Mouse (Mus musculus) heart, adult 2 months (tissue): ENCODE data around the gene Alox12. TPM values are rescaled to one million over a fixed set of nuclear protein-coding genes. Genes with fewer than 3 reads are reported as not detected.

Experiments used
- DNase-seq, 2 experiments: peaks; one replicate each; pipeline ENCODE4 v3.0.0; 2021
- H3K27ac ChIP-seq: fragments of 200-600 bp; 2 replicates; pipeline ENCODE4 v1.8.1; 2022
- H3K27me3 ChIP-seq: fragments of 200-500 bp; 2 replicates; pipeline ENCODE4 v1.6.1; 2012; ENCODE audit warnings: mild to moderate bottlenecking, low read length, inconsistent platforms, mixed read lengths; ENCODE audit not compliant: control insufficient read depth, insufficient read depth
- H3K36me3 ChIP-seq: fragments of 200-500 bp; 2 replicates; pipeline ENCODE4 v1.6.1; 2012; ENCODE audit warnings: low read length, inconsistent platforms; ENCODE audit not compliant: control insufficient read depth, insufficient read depth
- H3K4me1 ChIP-seq: fragments of 200-500 bp; 2 replicates; pipeline ENCODE4 v1.6.1; 2011; ENCODE audit warnings: low read length; ENCODE audit not compliant: control insufficient read depth, insufficient read depth
- H3K4me3 ChIP-seq: fragments of 200-600 bp; 2 replicates; pipeline ENCODE4 v1.8.1; 2022
- H3K79me2 ChIP-seq: fragments of 200-500 bp; replicated peaks from 2 replicates; pipeline ENCODE4 v1.6.1; 2012; ENCODE audit warnings: mild to moderate bottlenecking, inconsistent platforms, low read length, moderate library complexity, mixed read lengths; ENCODE audit not compliant: control insufficient read depth, insufficient read depth
- H3K9ac ChIP-seq: fragments of 200-500 bp; 2 replicates; pipeline ENCODE4 v1.6.1; 2012; ENCODE audit warnings: low read depth, mild to moderate bottlenecking, control low read depth, inconsistent platforms, low read length, mixed read lengths
- CTCF ChIP-seq: fragments of 200-600 bp; IDR thresholded peaks from 2 replicates; pipeline ENCODE4 v1.8.1; 2022; ENCODE audit warnings: antibody characterized with exemption, mild to moderate bottlenecking, moderate library complexity
- EP300 ChIP-seq: fragments of 200-500 bp; IDR thresholded peaks from 2 replicates; pipeline ENCODE4 v1.6.1; 2011; ENCODE audit warnings: low read depth, low read length, control low read depth; ENCODE audit not compliant: insufficient read depth
- POLR2A ChIP-seq: fragments of 200-500 bp; IDR thresholded peaks from 2 replicates; pipeline ENCODE4 v1.6.1; 2011; ENCODE audit warnings: mild to moderate bottlenecking, low read depth, low read length, control low read depth; ENCODE audit not compliant: insufficient read depth
- WGBS: fragments of 180-500 bp; shearing (Covaris S2); methylation state at CpG from one replicate; pipeline ENCODE4 v1.1.7; 2018; 5-methylcytosine and 5-hydroxymethylcytosine counted together
- intact Hi-C: fragments of 180-260 bp; cut with DNase I; formaldehyde crosslinking; loops from one replicate; pipeline ENCODE4 v1.15.1; 2025
- long read RNA-seq: library from polyadenylated mRNA; stranded (forward); transcript quantifications from one replicate; pipeline ENCODE4 v2.0.0, GENCODE M21; 2021
- polyA plus RNA-seq: library from polyadenylated mRNA; depleted of rRNA; stranded (reverse); fragments of >200 nt; gene quantifications from 2 replicates; pipeline ENCODE4 v1.2.3, GENCODE M21; 2012; rRNA removed
- total RNA-seq, 2 experiments: library from RNA; stranded (reverse); gene quantifications; 2 replicates each; pipeline ENCODE4 v1.2.3; 2021

The Alox12 gene
- total RNA-seq (1 to 10 TPM; 2.8 to 6.0 TPM), polyA plus RNA-seq (6.2 and 7.2 TPM in 2 replicates)
- long read RNA-seq, transcript Alox12-201 (14 exons, 3,001 nt), result major isoform, 6 of 9 reads
- long read RNA-seq, partial matches to known transcripts, result 2 of 9 reads
- long read RNA-seq, other reads (novel, unspliced or antisense), result 1 of 9 reads

- intact Hi-C loops, result loop anchor here (1.0 kb wide), 1 partner anchor 54 kb away; no protein-coding TSS in a partner anchor
- 3% methylated on average over 25 of the region's 25 CpGs for WGBS
These were observed at the start of gene Alox12 for GRCm38 (mm10) chr11:70254931-70255531. Gene Alox12 (minus strand): TSS chr11:70255353.

GRCm38 (mm10) chr11:70302293-70302692 is 47.1 kb upstream of the Alox12 start:
- intact Hi-C loops, result no loop called here
- H3K36me3 ChIP-seq, result no peaks in the 10 kb centered on the region
- 0 out of 2 replicates have a peak overlapping the region, but pooled peaks have one; percentile 27 for H3K9ac ChIP-seq
- TF ChIP-seq CTCF (no peak), POLR2A (peak; percentile 41; the same call in 1 of the 2 replicates), EP300 (peak; percentile 58; the same call in 1 of the 2 replicates)
- no peaks in the 10 kb centered on the region for H3K27me3 ChIP-seq
- H3K27ac ChIP-seq, result peak overlapping the region; percentile 34; the same call in 1 of the 2 replicates
- no peak overlapping the region for H3K4me3 ChIP-seq
- no peaks in the 10 kb centered on the region for H3K79me2 ChIP-seq
- peak in 1 of 2 experiments; percentile 14 for DNase-seq
- H3K4me1 ChIP-seq, result peaks cover 14% of the 10 kb centered on the region
- WGBS, result 9% methylated on average over 4 of the region's 4 CpGs

More at GRCm38 (mm10) chr11:70254931-70255531, at the start of gene Alox12:
- peaks cover 2% of the 10 kb centered on the region for H3K4me1 ChIP-seq
- DNase-seq, result peak; percentile 63 to 71
- TF ChIP-seq POLR2A (peak; percentile 53; the same call in 1 of the 2 replicates), CTCF (peak; percentile 79), EP300 (peak; percentile 62; the same call in 1 of the 2 replicates)
- peak within 1 kb of the TSS; percentile 79 for H3K9ac ChIP-seq
- H3K36me3 ChIP-seq, result no peaks in the 10 kb centered on the region
- peak within 1 kb of the TSS; percentile 15 for H3K27ac ChIP-seq
- no peaks in the 10 kb centered on the region for H3K79me2 ChIP-seq
- H3K27me3 ChIP-seq, result 0 out of 2 replicates have a peak, but pooled peaks cover 1% of the 10 kb centered on the region
- peak within 1 kb of the TSS; percentile 57 for H3K4me3 ChIP-seq

GRCm38 (mm10) chr11:70297836-70298454 is 42.8 kb upstream of the Alox12 start:
- no peak for TF ChIP-seq EP300
- TF ChIP-seq CTCF, result no peak
- Histone ChIP-seq H3K79me2 (no peaks in the 10 kb centered on the region), H3K36me3 (no peaks in the 10 kb centered on the region), H3K9ac (no peak overlapping the region), H3K27me3 (no peaks in the 10 kb centered on the region), H3K27ac (peak overlapping the region; percentile 73), H3K4me3 (peak overlapping the region; percentile 33), H3K4me1 (peaks cover 10% of the 10 kb centered on the region)
- 20% methylated on average over 12 of the region's 12 CpGs for WGBS
- intact Hi-C loops, result no loop called here
- DNase-seq, result peak; percentile 25 to 30

GRCm38 (mm10) chr11:70297405-70297804 is 42.3 kb upstream of the Alox12 start:
- Histone ChIP-seq H3K36me3 (no peaks in the 10 kb centered on the region), H3K27me3 (no peaks in the 10 kb centered on the region), H3K9ac (no peak overlapping the region), H3K79me2 (no peaks in the 10 kb centered on the region), H3K27ac (peak overlapping the region; percentile 73), H3K4me1 (peaks cover 8% of the 10 kb centered on the region), H3K4me3 (peak overlapping the region; percentile 33)
- TF ChIP-seq EP300, result no peak
- TF ChIP-seq POLR2A, result 0 out of 2 replicates have a peak, but pooled peaks have one; percentile 41
- TF ChIP-seq CTCF, result no peak
- 23% methylated on average over 4 of the region's 4 CpGs for WGBS
- peak in 1 of 2 experiments; percentile 13 for DNase-seq
- intact Hi-C loops, result no loop called here

GRCm38 (mm10) chr11:70293881-70294280 is 38.7 kb upstream of the Alox12 start:
- Histone ChIP-seq H3K36me3 (no peaks in the 10 kb centered on the region), H3K79me2 (no peaks in the 10 kb centered on the region), H3K4me1 (peaks cover 6% of the 10 kb centered on the region), H3K27ac (no peak overlapping the region), H3K27me3 (no peaks in the 10 kb centered on the region), H3K4me3 (no peak overlapping the region), H3K9ac (no peak overlapping the region)
- intact Hi-C loops, result no loop called here
- no peak for DNase-seq
- TF ChIP-seq POLR2A (no peak), CTCF (no peak), EP300 (no peak)
- 81% methylated on average over 6 of the region's 6 CpGs for WGBS

DNA sequence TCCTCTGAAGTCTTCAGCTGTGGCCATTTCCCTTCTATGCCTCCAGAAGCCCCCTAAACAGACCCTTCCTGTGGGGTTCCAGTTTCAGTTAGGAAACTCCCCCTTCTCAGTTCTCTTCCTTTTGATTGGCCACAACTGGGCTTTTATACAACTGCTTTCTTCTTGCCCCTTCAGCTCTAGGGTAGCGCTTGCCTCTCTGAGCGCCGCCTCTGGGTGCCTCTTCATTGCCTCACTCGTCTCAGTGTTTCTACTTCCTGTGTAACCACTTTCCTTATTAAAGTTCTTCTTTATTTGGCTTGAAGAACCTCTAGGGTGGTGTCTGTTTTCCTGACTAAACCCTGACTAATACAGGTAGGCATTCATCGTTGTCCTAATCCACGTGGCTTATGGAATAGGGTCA is 36.1 kb upstream of the Alox12 start:
- H3K79me2 ChIP-seq, result no peaks in the 10 kb centered on the region
- WGBS, result 79% methylated on average over 6 of the region's 6 CpGs
- no peak overlapping the region for H3K9ac ChIP-seq
- H3K27me3 ChIP-seq, result no peaks in the 10 kb centered on the region
- DNase-seq, result no peak
- no peak overlapping the region for H3K27ac ChIP-seq
- intact Hi-C loops, result no loop called here
- H3K4me3 ChIP-seq, result no peak overlapping the region
- H3K4me1 ChIP-seq, result no peaks in the 10 kb centered on the region; the same call in 1 of the 2 replicates
- TF ChIP-seq EP300, result no peak
- no peak for TF ChIP-seq POLR2A
- TF ChIP-seq CTCF, result no peak
- H3K36me3 ChIP-seq, result no peaks in the 10 kb centered on the region
